Mouse (Mus musculus) MN1 (cell line): ENCODE measurements around the gene Arhgap21.

Source experiments
- DNase-seq: peaks from one replicate; pipeline ENCODE4 v3.0.0-alpha.2; 2016; ENCODE audit warnings: low spot score

Arhgap21 gene

DNA sequence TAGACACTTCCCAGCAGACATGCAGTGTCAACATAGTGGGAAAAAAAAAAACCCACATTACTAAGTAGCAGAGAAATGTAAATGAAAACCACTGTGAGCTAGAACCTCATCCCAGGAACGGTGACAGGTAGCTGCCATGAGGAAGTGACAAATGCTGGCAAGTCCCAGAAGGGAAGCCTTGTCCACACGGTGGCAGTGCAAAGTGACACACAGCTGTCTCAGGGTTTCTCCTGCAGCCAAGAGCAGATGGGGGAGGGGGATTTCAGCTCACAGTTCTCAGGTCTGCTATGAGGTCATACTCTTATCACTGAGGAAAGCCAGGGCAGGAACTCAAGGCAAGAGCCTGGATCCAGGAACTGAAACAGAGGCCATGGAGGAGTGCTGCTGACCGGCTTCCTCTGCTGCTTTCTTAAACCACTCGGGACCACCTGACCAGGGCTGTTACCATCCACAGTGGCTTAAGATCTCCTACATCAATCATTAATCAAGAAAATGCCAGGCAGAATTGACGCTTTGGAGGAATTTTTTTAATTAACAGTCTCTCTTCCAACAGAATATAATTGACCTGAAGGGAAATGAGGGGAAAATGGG is 74.5 kb downstream of the Arhgap21 start:
- peak; percentile 50 for DNase-seq

DNA sequence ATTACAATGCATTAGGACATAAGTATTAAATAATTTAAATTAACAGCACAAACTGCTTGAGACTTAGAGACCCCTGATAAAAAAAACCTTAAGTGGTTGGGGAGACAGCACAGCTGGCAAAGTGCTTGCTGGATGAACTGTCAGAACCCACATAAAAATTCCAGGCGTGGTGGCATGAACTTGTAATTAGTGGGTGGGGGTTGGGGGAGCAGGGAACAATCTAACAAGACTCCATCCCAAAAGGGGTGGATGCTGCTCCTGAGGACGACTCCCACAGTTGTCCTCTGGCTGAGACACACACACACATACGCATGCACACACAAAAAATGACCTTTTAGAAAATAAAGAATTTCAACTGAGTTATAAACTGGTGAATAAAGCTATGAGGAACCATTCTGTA is 79.9 kb downstream of the Arhgap21 start:
- no peak for DNase-seq

GRCm38 (mm10) chr2:20883288-20883687 is 85.4 kb downstream of the Arhgap21 start:
- no peak for DNase-seq

DNA sequence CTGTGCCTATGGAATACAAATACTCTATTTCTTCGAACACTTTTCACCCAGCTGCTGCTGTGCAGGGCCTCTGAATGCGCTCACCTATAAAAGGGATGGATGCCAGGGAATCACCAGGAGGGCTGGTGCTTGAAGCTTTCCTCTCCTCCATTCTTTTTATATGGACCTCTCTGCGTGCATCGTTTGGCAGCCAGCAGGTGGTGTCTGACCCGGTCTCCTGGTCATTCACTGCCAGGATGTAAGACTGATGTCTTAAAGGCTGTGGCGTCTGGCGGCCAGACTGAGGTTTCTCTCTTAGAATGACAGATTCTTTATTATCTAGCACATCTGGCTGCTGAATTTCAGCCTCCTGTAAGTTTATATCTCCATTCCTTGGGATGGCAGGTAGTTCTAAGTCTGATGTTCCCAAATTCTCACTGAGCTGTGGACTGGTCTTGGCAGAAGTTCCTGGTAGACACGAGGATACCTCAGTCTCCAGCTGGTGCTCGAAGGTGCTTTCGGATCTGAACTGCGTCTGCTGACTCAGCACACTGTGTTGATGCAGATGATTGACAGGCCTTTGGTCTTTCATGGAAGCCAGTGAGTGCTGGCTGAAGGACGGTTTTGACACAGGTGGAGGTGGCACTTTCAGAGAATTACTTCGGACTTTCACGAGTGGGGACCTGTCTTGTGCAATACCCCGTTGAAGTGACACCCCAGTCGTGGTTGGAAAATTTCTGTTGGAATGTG is 88.6 kb downstream of the Arhgap21 start:
- no peak for DNase-seq

DNA sequence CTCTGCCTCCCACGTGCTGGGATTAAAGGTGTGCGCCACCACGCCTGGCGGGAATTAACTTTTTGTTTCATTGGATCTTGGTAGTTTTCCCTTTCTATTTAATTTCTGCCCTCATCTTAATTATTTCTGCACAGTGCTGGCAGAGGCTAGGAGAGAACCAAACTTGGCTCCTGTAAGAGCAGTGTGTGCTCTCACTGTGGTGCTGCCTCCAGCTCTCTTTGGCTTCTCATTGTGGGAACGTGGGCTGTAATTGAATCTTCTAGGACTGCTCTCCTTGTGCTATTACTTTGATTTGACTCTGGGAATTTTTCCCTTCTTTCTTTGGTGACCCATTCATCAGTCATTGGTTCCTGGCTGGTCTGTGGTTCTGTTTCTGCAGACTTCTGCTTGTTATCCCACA is 94.1 kb downstream of the Arhgap21 start:
- no peak for DNase-seq

DNA sequence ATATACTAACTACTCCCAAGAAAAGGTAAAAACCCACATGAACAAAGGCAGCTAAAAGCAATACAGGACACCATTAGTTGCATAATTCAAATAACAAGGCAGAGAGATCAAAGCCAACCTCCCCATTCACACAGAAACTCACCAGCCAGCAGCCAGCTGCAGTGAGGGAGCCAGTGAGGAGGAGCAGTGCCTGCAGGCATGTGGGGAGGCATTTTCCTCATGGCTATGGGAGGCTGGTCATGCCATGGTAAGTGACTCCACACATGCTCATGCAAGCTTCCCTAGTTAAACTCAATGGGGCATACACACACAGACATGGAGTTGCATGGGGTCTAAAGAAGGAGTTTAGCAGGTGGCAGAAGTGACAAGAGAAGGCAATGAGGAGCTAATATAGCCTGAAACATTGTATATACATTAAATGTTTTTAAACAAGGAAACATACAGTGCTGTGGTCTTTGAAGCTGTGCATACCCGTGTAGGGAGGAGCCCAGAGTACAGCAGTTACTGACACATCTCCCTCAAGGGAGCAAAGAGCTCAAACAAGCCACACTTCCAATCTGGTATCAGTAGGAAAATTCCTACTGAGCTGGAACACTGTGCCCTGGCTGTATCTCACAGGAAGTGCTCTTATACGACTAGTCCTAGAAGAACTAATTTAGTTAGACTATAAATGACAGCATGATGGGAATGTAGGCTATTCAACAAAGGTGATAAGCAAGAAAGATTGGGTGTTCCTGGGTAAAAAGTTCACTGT is 99.3 kb downstream of the Arhgap21 start:
- no peak for DNase-seq

DNA sequence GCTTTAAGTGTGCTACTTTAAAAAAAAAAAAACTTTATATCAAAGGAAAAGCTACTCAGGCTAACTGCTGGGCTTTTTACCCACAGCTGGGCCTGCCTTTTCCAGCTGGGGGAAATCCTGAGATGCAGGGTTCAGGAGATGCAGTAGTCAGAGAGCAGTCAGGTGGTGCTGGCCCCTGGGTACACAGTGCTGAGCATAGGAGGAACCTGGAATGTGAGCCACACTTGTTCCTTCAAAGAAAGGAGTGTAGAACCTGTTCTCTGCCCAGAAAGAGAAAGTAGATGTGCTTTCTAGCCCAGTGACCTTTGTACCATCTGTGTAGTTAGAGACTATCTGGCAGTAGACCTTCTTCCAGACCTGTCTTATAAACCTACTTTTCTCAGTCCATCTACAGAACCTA is 100.6 kb downstream of the Arhgap21 start:
- no peak for DNase-seq

GRCm38 (mm10) chr2:20865795-20866194 is 102.9 kb downstream of the Arhgap21 start:
- DNase-seq, result no peak

DNA sequence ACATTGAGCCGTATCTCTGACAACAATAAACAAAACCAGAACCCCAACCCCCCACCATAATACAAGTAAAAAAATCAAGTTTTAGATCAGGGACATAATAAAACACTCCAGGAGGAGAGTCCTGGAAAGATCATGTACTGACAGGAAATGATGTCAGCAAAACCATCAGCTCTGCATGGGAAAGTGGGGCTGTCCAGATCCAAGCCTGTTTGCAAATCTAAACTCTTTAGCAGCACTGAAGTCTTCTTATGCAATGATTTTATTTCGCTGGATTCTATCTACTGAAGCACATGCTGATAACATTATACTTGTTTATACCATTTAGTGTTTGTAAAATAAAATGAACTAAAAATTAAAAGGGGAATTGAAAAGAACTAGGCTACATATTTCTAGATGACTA is 104.1 kb downstream of the Arhgap21 start:
- DNase-seq, result no peak

DNA sequence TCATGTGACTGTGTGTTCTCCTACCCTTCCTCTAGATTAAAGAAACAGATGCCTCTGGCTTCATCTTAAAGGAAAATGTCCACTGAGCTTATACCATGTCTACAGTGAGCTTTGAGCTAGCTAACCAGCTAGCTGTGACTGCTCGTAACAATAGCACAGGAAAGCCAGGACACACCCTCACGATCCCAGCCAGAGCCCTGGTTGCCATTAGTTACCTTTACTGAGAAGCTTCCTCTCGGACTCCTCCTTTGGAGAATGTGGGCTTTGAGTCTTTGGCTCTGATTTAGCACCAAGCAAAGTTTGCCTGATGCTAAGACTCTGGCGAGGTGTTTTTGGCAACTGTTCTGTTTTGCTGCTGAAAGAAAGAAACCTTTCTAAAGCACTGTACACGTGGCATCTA is 107.9 kb downstream of the Arhgap21 start:
- no peak for DNase-seq

- no peak for DNase-seq
Measured at GRCm38 (mm10) chr2:20849346-20849745, 119.3 kb downstream of the Arhgap21 start.

DNA sequence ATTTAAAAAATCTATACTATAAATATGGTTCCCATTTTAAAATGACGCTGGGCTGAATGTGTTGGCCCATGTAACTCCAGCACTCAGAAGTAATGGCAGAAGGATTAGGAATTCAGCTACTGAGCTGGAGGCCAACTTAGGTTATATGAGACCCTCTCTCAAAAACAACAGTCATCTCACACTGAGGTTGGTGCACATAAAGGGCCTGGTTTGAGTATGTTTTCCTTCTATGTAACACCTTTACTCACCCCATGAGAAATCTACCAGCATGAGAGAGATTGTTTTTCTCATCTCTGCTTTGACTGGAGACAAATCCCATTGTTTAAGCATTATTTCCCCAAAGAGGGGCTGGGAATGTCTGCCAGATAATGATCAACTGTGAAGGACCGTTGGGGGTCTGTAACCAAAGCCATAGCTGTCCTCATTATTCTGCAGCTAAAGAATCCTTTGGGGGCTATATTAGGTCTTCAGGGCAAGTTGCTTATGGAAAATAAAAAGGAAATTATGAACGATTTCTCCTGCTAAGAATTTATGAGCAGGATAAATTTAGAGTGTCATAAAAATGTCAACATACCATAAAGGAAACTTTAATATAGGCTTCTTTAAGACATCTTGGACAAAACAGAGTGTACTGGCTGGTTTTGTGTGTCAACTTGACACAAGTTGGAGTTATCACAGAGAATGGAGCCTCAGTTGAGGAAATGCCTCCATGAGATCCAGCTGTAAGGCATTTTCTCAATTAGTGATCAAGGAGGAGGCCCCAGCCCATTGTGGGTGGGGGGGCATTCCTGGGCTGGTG is 136.9 kb downstream of the Arhgap21 start:
- no peak for DNase-seq

DNA sequence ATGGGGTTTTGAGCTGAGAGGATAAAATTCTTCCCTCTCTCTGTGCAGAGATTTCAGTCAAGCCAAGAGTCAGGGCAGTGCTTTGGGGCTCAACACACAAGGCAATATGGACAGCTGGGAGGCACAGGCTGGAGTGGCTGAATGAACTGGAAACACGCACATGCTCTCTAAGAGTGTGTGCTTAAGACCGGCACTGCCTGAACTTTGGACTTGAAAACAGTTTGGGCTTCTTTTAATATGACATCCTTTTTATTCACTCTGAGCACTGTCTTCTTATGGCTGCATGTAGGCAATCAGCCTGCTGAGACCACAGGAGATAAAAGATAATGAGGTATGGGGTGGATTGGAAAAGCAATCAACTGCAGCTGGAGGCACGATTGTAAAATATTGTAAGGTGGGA is 137.8 kb downstream of the Arhgap21 start:
- DNase-seq, result no peak

- no peak for DNase-seq
Measured at GRCm38 (mm10) chr2:20826258-20826657, 142.4 kb downstream of the Arhgap21 start.

DNA sequence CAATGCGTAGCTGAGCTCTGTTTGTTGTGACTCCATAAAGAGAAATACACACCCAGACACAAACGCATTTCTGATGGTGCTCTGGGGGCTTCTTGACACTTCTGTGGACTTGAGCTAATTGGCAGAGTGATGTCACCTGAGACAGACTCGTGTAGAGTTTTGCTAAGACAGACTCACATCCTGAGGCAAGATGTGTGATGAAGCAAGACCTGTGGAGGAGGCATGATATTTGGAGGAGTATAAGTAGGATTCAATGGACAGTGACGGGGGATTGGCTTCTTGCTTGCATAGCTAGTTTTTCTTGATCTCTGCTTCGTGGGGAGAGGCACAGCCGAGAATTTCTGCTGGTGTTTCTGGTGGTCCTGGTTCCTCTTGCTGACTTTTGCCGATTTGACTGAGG is 150.5 kb downstream of the Arhgap21 start:
- no peak for DNase-seq

DNA sequence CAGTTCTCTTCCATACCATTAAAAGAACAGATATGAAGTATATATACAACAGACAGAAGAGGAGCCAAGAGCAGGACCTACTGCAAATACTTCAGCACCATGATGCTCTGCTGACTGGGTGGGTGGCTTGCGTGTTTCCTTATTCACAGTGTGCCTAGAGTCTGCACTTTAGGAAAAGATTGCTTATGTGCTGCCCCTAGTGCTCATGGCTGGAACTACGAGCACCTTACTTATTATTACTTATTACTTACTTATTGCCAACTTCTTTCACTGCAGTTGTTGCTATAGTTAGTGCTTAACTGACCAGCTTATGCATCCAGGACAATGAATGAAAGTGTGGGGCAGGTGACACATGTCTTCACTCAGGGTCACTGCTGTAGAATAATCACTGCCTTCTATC is 154.7 kb downstream of the Arhgap21 start:
- no peak for DNase-seq

DNA sequence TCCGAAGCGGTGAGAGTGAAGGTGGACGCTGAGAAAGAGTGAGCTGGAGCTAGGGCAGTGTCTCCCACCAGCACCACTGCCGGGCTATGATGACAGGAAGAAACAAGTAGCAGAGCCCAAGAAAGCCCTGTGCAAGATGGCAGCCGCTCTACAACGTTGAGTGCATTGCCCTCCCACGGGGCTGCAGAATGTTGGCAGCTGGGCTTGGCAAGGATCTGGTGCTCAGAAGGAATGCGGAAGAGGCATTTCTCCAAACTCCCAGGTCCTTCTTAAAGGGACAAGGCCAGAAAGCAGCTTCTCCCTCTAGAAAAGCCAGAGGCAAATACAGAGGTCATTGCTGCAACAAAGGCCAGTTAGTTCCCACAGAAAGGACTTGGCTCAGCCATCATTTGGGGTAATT is 157.2 kb downstream of the Arhgap21 start:
- no peak for DNase-seq

DNA sequence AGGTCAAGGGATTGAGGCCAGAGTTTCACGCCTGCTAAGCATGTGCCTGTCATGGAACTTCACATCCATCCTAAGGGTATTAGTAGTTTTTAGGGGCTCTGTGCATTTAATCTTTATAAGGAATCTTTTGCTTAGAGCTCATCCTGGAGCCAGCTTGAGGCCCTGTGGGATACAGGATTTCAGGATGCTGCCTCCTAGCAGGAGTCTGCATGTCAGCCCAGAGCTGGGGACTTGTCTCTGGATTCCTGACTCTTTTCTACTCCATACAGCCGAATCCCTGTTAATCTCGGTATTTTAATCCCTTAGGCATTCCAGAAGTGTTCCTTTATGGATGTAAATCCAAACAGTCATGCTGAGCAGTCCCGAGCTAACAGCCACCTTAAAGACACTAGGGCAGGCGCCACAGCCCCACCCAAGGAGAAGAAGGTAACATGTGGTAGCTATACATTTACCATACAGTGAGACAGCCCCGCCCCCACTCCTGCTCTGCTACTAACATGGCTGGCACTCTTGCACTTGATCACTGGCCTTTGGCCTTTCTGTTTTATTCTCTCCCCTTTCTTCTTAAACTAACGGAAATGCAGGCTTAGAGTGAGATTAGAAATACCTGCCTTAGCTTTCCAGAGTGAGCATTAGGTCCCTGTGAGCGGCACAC is 167.3 kb downstream of the Arhgap21 start:
- no peak for DNase-seq
